Mouse (Mus musculus) stomach, embryonic 14.5 days (tissue): ENCODE results near the gene Cth. TPM values are rescaled to one million over a fixed set of nuclear protein-coding genes. Genes with fewer than 3 reads are reported as not detected.

Experiments
- polyA plus RNA-seq: library from polyadenylated mRNA; unstranded; fragments of >200 nt; fragmentation: Nextera tagmentation; extraction: Ambion mirVana; gene quantifications from 2 replicates; pipeline ENCODE4 v1.2.1, GENCODE M21; 2014

Gene Cth
- polyA plus RNA-seq, 1 experiment from 2014 or later, result 13.4 TPM

Other genes with a start within 250 kb of the Cth start
- gene Ankrd13c, start 22.2 kb upstream of the Cth start, polyA plus RNA-seq, result 23.8 and 24.7 TPM in 2 replicates
- gene Srsf11, start 111.6 kb upstream of the Cth start, polyA plus RNA-seq, result 307 and 321 TPM in 2 replicates
- 49.4 and 60.3 TPM in 2 replicates for gene Lrrc40, start 111.6 kb upstream of the Cth start, polyA plus RNA-seq